Mouse (Mus musculus) CH12.LX (cell line): ENCODE results near the gene Myrfl.

Experiments used
- CTCF ChIP-seq, 2 experiments: IDR thresholded peaks in 1 of 2; conservative IDR thresholded peaks in 1 of 2; 2 replicates each; pipeline ENCODE4 v1.5.1; 2011 to 2012; ENCODE audit warnings: low read depth in 2 of 2, low read length in 2 of 2, improper control_type of control experiment in 1 of 2, inconsistent platforms in 1 of 2, mild to moderate bottlenecking in 1 of 2, moderate library complexity in 1 of 2
- ZMIZ1 ChIP-seq: IDR thresholded peaks from 2 replicates; pipeline ENCODE4 v1.6.1; 2012; ENCODE audit warnings: low read depth, mild to moderate bottlenecking, inconsistent platforms, low read length, improper control_type of control experiment

- TF ChIP-seq CTCF (conservative IDR thresholded peaks at IDR 0.05 in 1 of 2, IDR thresholded peaks at IDR 0.05 in 1 of 2; ENCODE audit: low read depth in 2 of 2, low read length in 2 of 2) (no peak), ZMIZ1 (no peak)
Observed at GRCm38 (mm10) chr10:116914586-116914985, 17.9 kb upstream of the Myrfl start.
